Mouse (Mus musculus) intestine, embryonic 14.5 days (tissue): ENCODE data around the gene Nos1ap. TPM values are rescaled to one million over a fixed set of nuclear protein-coding genes. Genes with fewer than 3 reads are reported as not detected.

Experiments used
- ATAC-seq: fragments of 200-750 bp; cut with Nextera tagmentation; replicated peaks from 2 replicates; pipeline ENCODE4 v1.8.0; 2017; ENCODE audit warnings: low read depth, moderate number of reproducible peaks, moderate TSS enrichment, moderate library complexity; ENCODE audit not compliant: low FRiP score, low TSS enrichment
- DNase-seq: peaks from one replicate; pipeline ENCODE4 v3.0.0-alpha.2; 2018; ENCODE audit warnings: low spot score
- H3K27ac ChIP-seq: fragments of 300-500 bp; sonication (generic); 2 replicates; pipeline ENCODE4 v1.5.1; 2014; ENCODE audit warnings: low read depth, mild to moderate bottlenecking, control low read depth
- H3K27me3 ChIP-seq: fragments of 300-500 bp; sonication (generic); replicated peaks from 2 replicates; pipeline ENCODE4 v1.6.1; 2014; ENCODE audit warnings: low read length, control low read depth; ENCODE audit not compliant: control insufficient read depth, insufficient read depth
- H3K36me3 ChIP-seq: fragments of 300-500 bp; sonication (generic); 2 replicates; pipeline ENCODE4 v1.6.1; 2014; ENCODE audit warnings: low read length, control low read depth; ENCODE audit not compliant: control insufficient read depth, insufficient read depth
- H3K4me1 ChIP-seq: fragments of 300-500 bp; sonication (generic); replicated peaks from 2 replicates; pipeline ENCODE4 v1.6.1; 2014; ENCODE audit warnings: low read length, control low read depth, mixed read lengths; ENCODE audit not compliant: control insufficient read depth, insufficient read depth
- H3K4me2 ChIP-seq: fragments of 300-500 bp; sonication (generic); 2 replicates; pipeline ENCODE4 v1.6.1; 2014; ENCODE audit warnings: low read length
- H3K4me3 ChIP-seq: fragments of 300-500 bp; sonication (generic); 2 replicates; pipeline ENCODE4 v1.5.1; 2014; ENCODE audit warnings: low read depth, low read length, control low read depth, mixed read lengths
- H3K9ac ChIP-seq: fragments of 300-500 bp; sonication (generic); 2 replicates; pipeline ENCODE4 v1.6.1; 2014; ENCODE audit warnings: mild to moderate bottlenecking, low read length
- H3K9me3 ChIP-seq: fragments of 300-500 bp; sonication (generic); 2 replicates; pipeline ENCODE4 v1.6.1; 2016; ENCODE audit warnings: low read length, control low read depth; ENCODE audit not compliant: control insufficient read depth
- WGBS: fragments of 180-500 bp; shearing (Covaris S2); extraction: QIAGEN DNeasy Blood & Tissue Kit; methylation state at CpG from one replicate; pipeline ENCODE4 v1.1.7; 2014; 5-methylcytosine and 5-hydroxymethylcytosine counted together
- polyA plus RNA-seq: library from polyadenylated mRNA; unstranded; fragments of >200 nt; fragmentation: Nextera tagmentation; extraction: Ambion mirVana; gene quantifications from 2 replicates; pipeline ENCODE4 v1.2.1, GENCODE M21; 2014

Gene Nos1ap
- polyA plus RNA-seq, 1 experiment from 2014 or later = 12.1 TPM

DNA sequence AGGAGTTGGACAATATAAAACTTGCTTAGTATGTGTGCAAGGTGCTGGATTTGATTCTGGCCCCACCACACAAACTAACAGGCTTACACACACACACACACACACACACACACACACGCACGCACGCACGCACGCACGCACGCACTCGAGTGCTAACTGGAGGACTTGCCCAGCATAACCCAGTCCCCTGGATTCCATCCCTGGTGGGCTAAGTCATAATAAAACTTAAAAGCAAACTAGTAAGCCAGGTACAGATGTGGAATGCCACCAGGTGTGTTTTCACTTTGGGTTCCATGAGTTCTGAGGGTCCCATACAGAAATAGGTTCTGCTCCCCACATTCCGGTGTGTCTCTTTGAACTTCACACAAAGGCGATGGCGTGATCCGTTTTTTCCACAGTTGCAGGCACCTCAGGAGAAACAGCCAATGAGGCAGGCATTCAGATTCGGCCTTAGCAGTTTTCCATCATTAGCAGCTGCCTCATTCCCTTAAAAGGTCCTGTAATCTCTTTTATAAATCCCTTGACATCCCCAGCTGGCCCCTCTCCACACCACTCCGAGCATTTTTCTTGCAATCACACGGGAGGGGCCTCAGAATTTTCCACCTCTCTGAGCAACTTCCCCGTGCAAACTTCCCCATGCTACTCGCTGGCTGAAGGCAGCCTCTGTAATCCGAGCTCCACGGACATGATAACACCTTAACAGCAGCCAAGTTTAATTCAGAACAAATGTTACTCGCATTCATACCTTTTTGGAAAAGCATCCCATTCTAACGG is 15.8 kb upstream of the Nos1ap start:
- Histone ChIP-seq H3K4me3 (no peak overlapping the region), H3K9me3 (no peaks in the 10 kb centered on the region), H3K36me3 (no peaks in the 10 kb centered on the region), H3K4me1 (no peaks in the 10 kb centered on the region), H3K27me3 (no peaks in the 10 kb centered on the region), H3K27ac (no peak overlapping the region; the same call in 1 of the 2 replicates), H3K4me2 (no peak overlapping the region), H3K9ac (no peak overlapping the region)
- DNase-seq = no peak
- no peak for ATAC-seq
- WGBS = 59% methylated on average over 21 of the region's 21 CpGs

- no peak overlapping the region for H3K4me3 ChIP-seq
- DNase-seq (no peak), ATAC-seq (no peak)
- H3K4me1 ChIP-seq = no peaks in the 10 kb centered on the region
- 97% methylated on average over 7 of the region's 7 CpGs for WGBS
- no peak overlapping the region for H3K9ac ChIP-seq
- no peak overlapping the region for H3K27ac ChIP-seq
- no peaks in the 10 kb centered on the region for H3K36me3 ChIP-seq
- H3K4me2 ChIP-seq = no peak overlapping the region
- H3K9me3 ChIP-seq = 0 out of 2 replicates have a peak, but pooled peaks cover 3% of the 10 kb centered on the region
- no peaks in the 10 kb centered on the region for H3K27me3 ChIP-seq
These were observed 4.9 kb upstream of the Nos1ap start for GRCm38 (mm10) chr1:170594575-170594974.

DNA sequence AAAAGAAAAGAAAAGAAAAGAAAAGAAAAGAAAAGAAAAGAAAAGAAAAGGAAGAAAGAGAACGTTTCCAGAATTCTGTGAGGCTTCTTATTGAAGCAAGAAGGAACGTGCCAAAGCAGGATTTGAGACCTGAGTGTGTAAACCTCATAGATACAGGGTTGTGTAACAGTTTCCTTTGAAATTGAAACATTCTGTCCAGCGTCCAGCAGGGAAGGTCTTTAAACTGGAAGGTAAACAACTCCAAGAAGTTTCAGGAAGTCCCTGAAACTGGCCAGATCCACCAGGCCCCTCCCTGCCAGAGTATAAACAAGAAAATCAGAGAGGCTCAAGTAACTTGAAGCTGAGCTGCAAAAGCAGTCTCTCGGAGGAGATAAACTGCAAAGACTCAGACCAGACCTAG is 870 bp upstream of the Nos1ap start:
- ATAC-seq (no peak), DNase-seq (no peak)
- WGBS = 50% methylated on average over 4 of the region's 4 CpGs
- H3K9me3 ChIP-seq = peaks cover 3% of the 10 kb centered on the region
- no peak overlapping the region for H3K4me3 ChIP-seq
- no peaks in the 10 kb centered on the region for H3K27me3 ChIP-seq
- H3K4me1 ChIP-seq = peaks cover 13% of the 10 kb centered on the region
- H3K27ac ChIP-seq = no peak overlapping the region
- H3K9ac ChIP-seq = no peak overlapping the region
- H3K36me3 ChIP-seq = no peaks in the 10 kb centered on the region
- no peak overlapping the region for H3K4me2 ChIP-seq

- ATAC-seq = no peak
These were observed 340 bp upstream of the Nos1ap start for GRCm38 (mm10) chr1:170590041-170590360.

GRCm38 (mm10) chr1:170588879-170589218 is 812 bp downstream of the Nos1ap start:
- no peak for DNase-seq
- peaks cover 5% of the 10 kb centered on the region for H3K9me3 ChIP-seq
- H3K27me3 ChIP-seq = no peaks in the 10 kb centered on the region
- WGBS = 6% methylated on average over 8 of the region's 8 CpGs
- peaks cover 13% of the 10 kb centered on the region for H3K4me1 ChIP-seq
- peak overlapping the region; percentile 84 for H3K4me3 ChIP-seq
- H3K4me2 ChIP-seq = peak overlapping the region; percentile 96
- H3K9ac ChIP-seq = peak overlapping the region; percentile 73
- ATAC-seq = peak; percentile 13; the same call in 1 of the 2 replicates
- no peak overlapping the region for H3K27ac ChIP-seq
- peaks cover 4% of the 10 kb centered on the region; the same call in 1 of the 2 replicates for H3K36me3 ChIP-seq

More at GRCm38 (mm10) chr1:170590041-170590360, 340 bp upstream of the Nos1ap start:
- peak overlapping the region; percentile 96 for H3K4me2 ChIP-seq
- WGBS = 2% methylated on average over 11 of the region's 11 CpGs
- H3K27ac ChIP-seq = no peak overlapping the region
- no peaks in the 10 kb centered on the region; the same call in 1 of the 2 replicates for H3K36me3 ChIP-seq
- H3K4me1 ChIP-seq = peaks cover 13% of the 10 kb centered on the region
- peak overlapping the region; percentile 73 for H3K9ac ChIP-seq
- H3K9me3 ChIP-seq = peaks cover 5% of the 10 kb centered on the region
- no peak for DNase-seq
- no peaks in the 10 kb centered on the region for H3K27me3 ChIP-seq
- peak overlapping the region; percentile 84 for H3K4me3 ChIP-seq

- DNase-seq (no peak), ATAC-seq (no peak)
- Histone ChIP-seq H3K4me3 (peak overlapping the region; percentile 84), H3K27me3 (no peaks in the 10 kb centered on the region), H3K36me3 (peaks cover 4% of the 10 kb centered on the region; the same call in 1 of the 2 replicates), H3K27ac (no peak overlapping the region), H3K9me3 (peaks cover 5% of the 10 kb centered on the region), H3K4me2 (peak overlapping the region; percentile 96), H3K4me1 (peaks cover 13% of the 10 kb centered on the region), H3K9ac (no peak overlapping the region)
- WGBS = 14% methylated on average over 6 of the region's 6 CpGs
These were observed 1.3 kb downstream of the Nos1ap start for GRCm38 (mm10) chr1:170588353-170588752.

DNA sequence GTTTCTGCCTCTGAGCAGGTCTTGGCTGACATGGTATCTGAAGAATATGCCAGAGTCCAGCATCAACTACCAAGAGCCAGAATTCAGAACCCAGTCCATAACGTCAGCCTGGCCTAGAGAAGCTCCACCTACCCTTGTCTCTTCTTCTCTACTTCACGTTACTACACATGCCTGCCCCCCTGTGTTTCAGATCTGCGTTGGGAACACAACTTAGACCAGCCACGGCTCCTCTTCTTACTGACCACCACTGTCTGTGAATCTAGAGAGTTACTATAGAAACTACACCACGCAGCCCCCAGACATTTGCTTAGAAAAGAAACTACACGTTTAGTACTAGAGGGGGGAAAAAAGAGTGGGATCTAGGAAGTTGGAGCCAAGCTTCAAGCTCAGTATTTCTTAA is 2.9 kb downstream of the Nos1ap start:
- Histone ChIP-seq H3K27ac (no peak overlapping the region), H3K4me1 (peaks cover 13% of the 10 kb centered on the region), H3K4me2 (no peak overlapping the region), H3K27me3 (no peaks in the 10 kb centered on the region), H3K36me3 (peaks cover 4% of the 10 kb centered on the region; the same call in 1 of the 2 replicates), H3K9ac (no peak overlapping the region), H3K4me3 (no peak overlapping the region), H3K9me3 (peaks cover 5% of the 10 kb centered on the region)
- WGBS = 71% methylated on average over 6 of the region's 6 CpGs
- no peak for DNase-seq
- ATAC-seq = no peak

DNA sequence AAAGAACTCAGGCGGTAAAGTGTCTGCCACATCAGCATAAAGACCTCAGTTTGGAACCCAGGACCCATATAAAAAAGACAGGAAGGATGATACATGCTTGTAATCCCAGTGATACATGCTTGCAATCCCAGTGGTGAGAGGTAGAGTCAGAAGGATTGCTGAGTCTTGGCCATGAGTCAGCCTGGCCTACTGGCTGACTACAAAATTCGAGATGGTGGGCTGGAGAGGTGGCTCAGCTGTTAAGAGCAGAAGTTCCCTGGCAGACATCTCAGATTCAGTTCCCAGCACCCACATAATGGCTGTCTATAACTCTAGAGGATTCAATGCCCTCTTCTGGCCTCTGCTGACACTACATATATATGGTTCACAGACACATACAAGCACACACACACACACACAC is 5.7 kb downstream of the Nos1ap start:
- peaks cover 20% of the 10 kb centered on the region for H3K4me1 ChIP-seq
- DNase-seq = no peak
- ATAC-seq = no peak
- no peaks in the 10 kb centered on the region for H3K27me3 ChIP-seq
- peaks cover 4% of the 10 kb centered on the region; the same call in 1 of the 2 replicates for H3K36me3 ChIP-seq
- no peak overlapping the region for H3K4me2 ChIP-seq
- no peak overlapping the region for H3K4me3 ChIP-seq
- no peak overlapping the region for H3K9ac ChIP-seq
- no peak overlapping the region for H3K27ac ChIP-seq
- WGBS = 92% methylated on average over 2 of the region's 2 CpGs
- H3K9me3 ChIP-seq = peaks cover 5% of the 10 kb centered on the region

GRCm38 (mm10) chr1:170582341-170582740 is 7.3 kb downstream of the Nos1ap start:
- Histone ChIP-seq H3K4me2 (no peak overlapping the region), H3K9me3 (peaks cover 5% of the 10 kb centered on the region), H3K9ac (no peak overlapping the region), H3K4me3 (no peak overlapping the region), H3K27me3 (no peaks in the 10 kb centered on the region), H3K27ac (no peak overlapping the region), H3K4me1 (peaks cover 11% of the 10 kb centered on the region), H3K36me3 (peaks cover 4% of the 10 kb centered on the region; the same call in 1 of the 2 replicates)
- ATAC-seq (no peak), DNase-seq (no peak)
- 89% methylated on average over 5 of the region's 5 CpGs for WGBS
